Mouse (Mus musculus): ENCODE measurements around the gene Pcgf2. TPM values are rescaled to one million over a fixed set of nuclear protein-coding genes. Genes with fewer than 3 reads are reported as not detected.
A peak's percentile ranks its signal among the peaks of the same experiment; 100 is the strongest.
"Not testable (repeated sequence)": the region's sequence is repeated elsewhere in the genome, so short reads cannot be mapped to it uniquely, and the experiment has no call there.

The Pcgf2 gene
- total RNA-seq, 2 experiments from 2014 or later, result 69.9 to 71.5 TPM

GRCm38 (mm10) chr11:97654210-97654609 is 46.1 kb downstream of the Pcgf2 start:
- no peak for DNase-seq (ENCODE audit: low spot score in 2 of 2)

- not testable (repeated sequence) for DNase-seq (ENCODE audit: low spot score in 2 of 2)
Observed at GRCm38 (mm10) chr11:97653376-97653775, 46.9 kb downstream of the Pcgf2 start.

- DNase-seq (ENCODE audit: low spot score in 2 of 2), result no peak
Observed at GRCm38 (mm10) chr11:97650341-97650740, 50.0 kb downstream of the Pcgf2 start.

- not testable (repeated sequence) for DNase-seq (ENCODE audit: low spot score in 2 of 2)
Observed at GRCm38 (mm10) chr11:97648541-97648940, 51.8 kb downstream of the Pcgf2 start.

- peak in 1 of 2 experiments; percentile 37 for DNase-seq (ENCODE audit: low spot score in 2 of 2)
Observed at GRCm38 (mm10) chr11:97644834-97645233, 55.5 kb downstream of the Pcgf2 start.

GRCm38 (mm10) chr11:97643380-97644055 is 56.8 kb downstream of the Pcgf2 start:
- DNase-seq (ENCODE audit: low spot score in 2 of 2), result no peak

GRCm38 (mm10) chr11:97642746-97643145 is 57.6 kb downstream of the Pcgf2 start:
- DNase-seq (ENCODE audit: low spot score in 2 of 2), result no peak

GRCm38 (mm10) chr11:97641668-97642067 is 58.6 kb downstream of the Pcgf2 start:
- DNase-seq (ENCODE audit: low spot score in 2 of 2), result no peak

Small RNA genes lying within 50 kb of the gene (microRNA-seq; reads per million reads assigned to microRNA genes)
- not detected for gene Gm24158
- 1.1 reads per million for gene Mir6927
- not detected for gene Mir8102

Other genes with a start within 250 kb of the Pcgf2 start
- under 1 TPM; 0.37 to 0.48 TPM for gene 4933428G20Rik, start 200.2 kb downstream of the Pcgf2 start, total RNA-seq (2021)
- gene Srcin1, start 124.3 kb downstream of the Pcgf2 start, total RNA-seq (2021), result 10 to 100 TPM; 12.0 to 14.3 TPM
- 1 to 10 TPM; 4.2 to 4.7 TPM for gene Epop, start 70.8 kb downstream of the Pcgf2 start, total RNA-seq (2021)
- gene Mllt6, start 37.1 kb downstream of the Pcgf2 start, total RNA-seq (2021), result 10 to 100 TPM; 49.0 to 59.7 TPM
- 100 to 1,000 TPM; 105 to 109 TPM for gene Cisd3, start 14.7 kb downstream of the Pcgf2 start, total RNA-seq (2021)
- 100 to 1,000 TPM; 193 to 221 TPM for gene Psmb3, start 2.9 kb upstream of the Pcgf2 start, total RNA-seq (2021)
- 10 to 100 TPM; 36.0 to 39.1 TPM for gene Pip4k2b, start 44.2 kb upstream of the Pcgf2 start, total RNA-seq (2021)
- 10 to 100 TPM; 23.0 to 24.5 TPM for gene Cwc25, start 66.1 kb upstream of the Pcgf2 start, total RNA-seq (2021)
- gene 1700001P01Rik, start 75.4 kb upstream of the Pcgf2 start, total RNA-seq (2021), result under 1 TPM in 1 of 2 experiments, not detected in 1; 0.87 TPM
- gene Rpl23, start 81.9 kb upstream of the Pcgf2 start, total RNA-seq (2021), result 1,000 to 10,000 TPM; 1,280 to 1,304 TPM
- gene Lasp1, start 98.5 kb upstream of the Pcgf2 start, total RNA-seq (2021), result 100 to 1,000 TPM; 184 to 192 TPM
- 1 to 10 TPM; 6.6 to 6.7 TPM for gene B230217C12Rik, start 140.3 kb upstream of the Pcgf2 start, total RNA-seq (2021)
- gene Fbxo47, start 183.7 kb upstream of the Pcgf2 start, total RNA-seq (2021), result 1 to 10 TPM; 1.2 to 1.8 TPM

Measured in adrenal gland, postnatal 4 days (tissue).